Mouse (Mus musculus) A20 (cell line): ENCODE results near the gene D430041D05Rik.

Source experiments
- DNase-seq: peaks from one replicate; pipeline ENCODE4 v3.0.0-alpha.2; 2011; ENCODE audit warnings: low read depth, low spot score

Gene D430041D05Rik

GRCm38 (mm10) chr2:104410963-104411545, at the start of gene D430041D05Rik:
Gene D430041D05Rik (minus strand): TSS chr2:104411013.
- no peak for DNase-seq

- DNase-seq, result no peak
These were observed 49.2 kb upstream of the D430041D05Rik start for GRCm38 (mm10) chr2:104460021-104460420.

- DNase-seq, result no peak
These were observed 47.9 kb upstream of the D430041D05Rik start for GRCm38 (mm10) chr2:104458569-104459332.

GRCm38 (mm10) chr2:104457106-104457505, 46.3 kb upstream of the D430041D05Rik start:
- no peak for DNase-seq

- DNase-seq, result no peak
These were observed 39.9 kb upstream of the D430041D05Rik start for GRCm38 (mm10) chr2:104450685-104451084.

GRCm38 (mm10) chr2:104449191-104449590, 38.4 kb upstream of the D430041D05Rik start:
- DNase-seq, result no peak

- no peak for DNase-seq
These were observed 37.4 kb upstream of the D430041D05Rik start for GRCm38 (mm10) chr2:104448201-104448600.

- no peak for DNase-seq
These were observed 35.2 kb upstream of the D430041D05Rik start for GRCm38 (mm10) chr2:104446016-104446415.

GRCm38 (mm10) chr2:104444776-104445175, 34.0 kb upstream of the D430041D05Rik start:
- DNase-seq, result peak; percentile 77

- DNase-seq, result no peak
These were observed 31.5 kb upstream of the D430041D05Rik start for GRCm38 (mm10) chr2:104442341-104442740.

GRCm38 (mm10) chr2:104436226-104436625, 25.4 kb upstream of the D430041D05Rik start:
- DNase-seq, result no peak

- no peak for DNase-seq
These were observed 20.3 kb upstream of the D430041D05Rik start for GRCm38 (mm10) chr2:104431067-104431466.

- DNase-seq, result no peak
These were observed 19.8 kb upstream of the D430041D05Rik start for GRCm38 (mm10) chr2:104430566-104430965.

GRCm38 (mm10) chr2:104426112-104426511, 15.3 kb upstream of the D430041D05Rik start:
- no peak for DNase-seq

GRCm38 (mm10) chr2:104422230-104422629, 11.4 kb upstream of the D430041D05Rik start:
- DNase-seq, result peak; percentile 56

GRCm38 (mm10) chr2:104420805-104421204, 10.0 kb upstream of the D430041D05Rik start:
- DNase-seq, result no peak

GRCm38 (mm10) chr2:104419999-104420398, 9.2 kb upstream of the D430041D05Rik start:
- DNase-seq, result no peak

- DNase-seq, result no peak
These were observed 8.6 kb upstream of the D430041D05Rik start for GRCm38 (mm10) chr2:104419411-104419810.

GRCm38 (mm10) chr2:104413011-104413410, 2.2 kb upstream of the D430041D05Rik start:
- no peak for DNase-seq

GRCm38 (mm10) chr2:104412496-104412895, 1.7 kb upstream of the D430041D05Rik start:
- DNase-seq, result no peak

- no peak for DNase-seq
These were observed 993 bp upstream of the D430041D05Rik start for GRCm38 (mm10) chr2:104411806-104412205.

GRCm38 (mm10) chr2:104409851-104410821, 677 bp downstream of the D430041D05Rik start:
- no peak for DNase-seq
